Mouse (Mus musculus): ENCODE measurements around the gene Rnf145. TPM values are rescaled to one million over a fixed set of nuclear protein-coding genes. Genes with fewer than 3 reads are reported as not detected.
A peak's percentile ranks its signal among the peaks of the same experiment; 100 is the strongest.

The Rnf145 gene
- polyA plus RNA-seq, 1 experiment, result 41.3 TPM

DNA sequence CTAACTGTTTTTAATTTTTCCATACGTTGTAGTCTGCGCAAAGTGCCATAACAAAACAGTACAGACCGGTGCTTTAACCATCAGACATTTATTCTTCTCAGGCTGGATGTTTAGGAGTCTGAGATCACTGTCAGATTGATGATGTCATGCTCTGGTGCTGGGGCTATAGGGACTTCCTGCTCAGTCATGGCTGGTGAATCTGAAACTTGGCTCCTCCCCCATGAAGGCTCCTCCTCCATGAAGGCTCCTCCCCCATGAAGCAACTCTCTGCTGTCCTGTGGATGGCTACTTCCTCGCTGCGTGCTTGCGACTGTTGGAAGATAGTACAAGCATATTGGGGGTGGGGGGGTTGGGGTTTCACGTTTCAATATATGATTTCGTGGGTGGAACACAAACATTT, 88.1 kb downstream of the Rnf145 start:
- no peaks in the 10 kb centered on the region for H3K4me1 ChIP-seq (ENCODE audit: control insufficient read depth, insufficient read depth, insufficient read length, low read length)

DNA sequence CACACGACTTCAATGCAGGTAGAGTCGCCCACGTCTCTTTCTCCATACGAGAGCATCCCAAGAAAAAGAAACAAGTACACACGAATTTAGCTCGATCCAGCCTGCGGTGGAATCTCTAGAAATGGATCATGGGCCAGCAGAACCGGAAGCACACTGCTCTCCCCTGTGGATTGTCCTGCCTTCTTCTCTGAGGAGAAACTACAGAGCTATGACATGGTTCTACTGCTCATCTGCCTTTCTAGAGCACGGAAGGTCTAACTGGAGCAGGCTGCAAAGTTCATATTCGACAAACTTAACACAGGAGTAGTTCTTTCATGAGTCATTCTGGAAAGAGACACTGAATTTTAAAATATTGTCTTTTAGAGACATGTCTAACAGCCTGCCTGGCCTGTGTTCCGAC, 89.9 kb downstream of the Rnf145 start:
- no peak overlapping the region for H3K27ac ChIP-seq (ENCODE audit: insufficient read depth, low read depth, low read length)
- H3K4me3 ChIP-seq (ENCODE audit: low read depth, low read length), result no peak overlapping the region
- no peaks in the 10 kb centered on the region for H3K36me3 ChIP-seq (ENCODE audit: control insufficient read depth, insufficient read depth, low read length)
- TF ChIP-seq POLR2A (IDR thresholded peaks at IDR 0.05; ENCODE audit: low read depth, low read length), result no peak
- no peak for TF ChIP-seq CTCF (IDR thresholded peaks at IDR 0.05; ENCODE audit: extremely low read depth, insufficient read length, insufficient replicate concordance, low read depth, low read length)
- H3K27me3 ChIP-seq (ENCODE audit: control insufficient read depth, insufficient read depth, low read length), result peaks cover 21% of the 10 kb centered on the region
- no peaks in the 10 kb centered on the region for H3K4me1 ChIP-seq (ENCODE audit: control insufficient read depth, insufficient read depth, insufficient read length, low read length)
- WGBS, result 77% methylated on average over 11 of the region's 11 CpGs

More for the DNA sequence above, 88.1 kb downstream of the Rnf145 start:
- H3K4me3 ChIP-seq (ENCODE audit: low read depth, low read length), result no peak overlapping the region
- no peak for TF ChIP-seq CTCF (IDR thresholded peaks at IDR 0.05; ENCODE audit: extremely low read depth, insufficient read length, insufficient replicate concordance, low read depth, low read length)
- no peak for TF ChIP-seq POLR2A (IDR thresholded peaks at IDR 0.05; ENCODE audit: low read depth, low read length)
- WGBS, result 76% methylated on average over 8 of the region's 8 CpGs
- peaks cover 3% of the 10 kb centered on the region for H3K27me3 ChIP-seq (ENCODE audit: control insufficient read depth, insufficient read depth, low read length)
- H3K36me3 ChIP-seq (ENCODE audit: control insufficient read depth, insufficient read depth, low read length), result no peaks in the 10 kb centered on the region
- H3K27ac ChIP-seq (ENCODE audit: insufficient read depth, low read depth, low read length), result no peak overlapping the region

DNA sequence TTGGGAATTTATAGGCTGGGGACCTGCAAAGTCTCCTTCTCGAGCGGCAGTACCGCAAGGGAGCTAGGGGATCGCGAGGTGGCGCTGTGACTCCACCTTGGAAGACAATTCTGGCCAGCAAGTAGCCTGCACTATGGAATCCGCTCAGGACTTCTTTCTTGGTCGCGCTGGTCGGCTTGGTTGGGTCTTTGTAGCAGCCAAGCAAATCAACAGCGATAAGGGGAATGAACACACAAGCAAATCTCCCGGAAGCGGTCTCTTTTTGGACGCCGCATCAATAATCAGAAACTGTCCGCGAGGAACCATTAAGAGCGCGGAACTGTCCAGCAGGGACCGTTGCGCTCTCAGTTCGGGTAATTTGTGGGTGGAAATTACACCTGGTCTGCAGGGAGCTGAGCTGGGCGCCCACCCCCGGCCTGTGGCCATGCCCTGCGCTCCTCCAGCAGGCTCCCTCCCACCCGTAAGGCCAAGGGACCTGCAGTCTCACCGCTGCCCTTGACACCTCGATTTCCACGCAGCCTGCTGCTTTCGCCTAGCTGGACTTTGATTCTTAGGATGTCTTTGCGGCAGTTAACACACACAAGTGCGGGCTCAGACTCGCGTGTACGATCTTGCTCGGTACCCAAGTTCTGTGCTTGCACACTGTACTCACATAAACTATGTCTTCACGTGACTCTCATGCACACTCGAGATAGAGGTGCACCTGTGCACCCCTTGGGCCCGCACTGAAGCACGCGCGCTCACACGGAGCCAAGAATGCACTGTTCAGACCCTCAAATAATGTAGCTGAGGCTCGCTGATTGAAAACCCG, 92.4 kb downstream of the Rnf145 start:
- Histone ChIP-seq H3K4me1 (ENCODE audit: control insufficient read depth, insufficient read depth, insufficient read length, low read length) (no peaks in the 10 kb centered on the region), H3K36me3 (ENCODE audit: control insufficient read depth, insufficient read depth, low read length) (no peaks in the 10 kb centered on the region), H3K4me3 (ENCODE audit: low read depth, low read length) (peak overlapping the region; percentile 45), H3K27ac (ENCODE audit: insufficient read depth, low read depth, low read length) (no peak overlapping the region), H3K27me3 (ENCODE audit: control insufficient read depth, insufficient read depth, low read length) (peaks cover 27% of the 10 kb centered on the region)
- 1% methylated on average over 45 of the region's 45 CpGs for WGBS
- TF ChIP-seq POLR2A (IDR thresholded peaks at IDR 0.05; ENCODE audit: low read depth, low read length) (no peak), CTCF (IDR thresholded peaks at IDR 0.05; ENCODE audit: extremely low read depth, insufficient read length, insufficient replicate concordance, low read depth, low read length) (peak; percentile 88)

DNA sequence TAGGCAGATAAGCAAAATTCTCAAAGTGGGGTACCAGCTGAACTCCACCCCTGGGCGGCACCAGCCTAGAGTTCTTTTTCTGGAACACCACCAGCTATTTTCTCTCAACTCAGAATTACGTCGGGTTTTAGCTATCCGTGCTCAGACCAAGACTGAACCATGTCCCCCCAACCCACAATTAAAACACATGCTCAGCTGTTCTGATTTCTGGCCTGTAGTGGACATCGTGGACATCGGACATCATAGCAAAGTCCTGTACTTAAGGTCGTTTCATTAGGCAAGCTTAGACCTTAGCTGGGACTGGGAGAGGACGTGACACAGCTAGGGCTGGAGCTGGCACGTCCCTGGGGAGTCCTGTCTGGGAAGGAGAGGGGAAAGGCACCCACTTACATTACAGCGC, 93.4 kb downstream of the Rnf145 start:
- Histone ChIP-seq H3K36me3 (ENCODE audit: control insufficient read depth, insufficient read depth, low read length) (no peaks in the 10 kb centered on the region), H3K27me3 (ENCODE audit: control insufficient read depth, insufficient read depth, low read length) (peaks cover 35% of the 10 kb centered on the region), H3K27ac (ENCODE audit: insufficient read depth, low read depth, low read length) (no peak overlapping the region), H3K4me3 (ENCODE audit: low read depth, low read length) (peak overlapping the region; percentile 52; the same call in 1 of the 2 replicates), H3K4me1 (ENCODE audit: control insufficient read depth, insufficient read depth, insufficient read length, low read length) (no peaks in the 10 kb centered on the region)
- no peak for TF ChIP-seq CTCF (IDR thresholded peaks at IDR 0.05; ENCODE audit: extremely low read depth, insufficient read length, insufficient replicate concordance, low read depth, low read length)
- no peak for TF ChIP-seq POLR2A (IDR thresholded peaks at IDR 0.05; ENCODE audit: low read depth, low read length)
- WGBS, result 9% methylated on average over 10 of the region's 10 CpGs

DNA sequence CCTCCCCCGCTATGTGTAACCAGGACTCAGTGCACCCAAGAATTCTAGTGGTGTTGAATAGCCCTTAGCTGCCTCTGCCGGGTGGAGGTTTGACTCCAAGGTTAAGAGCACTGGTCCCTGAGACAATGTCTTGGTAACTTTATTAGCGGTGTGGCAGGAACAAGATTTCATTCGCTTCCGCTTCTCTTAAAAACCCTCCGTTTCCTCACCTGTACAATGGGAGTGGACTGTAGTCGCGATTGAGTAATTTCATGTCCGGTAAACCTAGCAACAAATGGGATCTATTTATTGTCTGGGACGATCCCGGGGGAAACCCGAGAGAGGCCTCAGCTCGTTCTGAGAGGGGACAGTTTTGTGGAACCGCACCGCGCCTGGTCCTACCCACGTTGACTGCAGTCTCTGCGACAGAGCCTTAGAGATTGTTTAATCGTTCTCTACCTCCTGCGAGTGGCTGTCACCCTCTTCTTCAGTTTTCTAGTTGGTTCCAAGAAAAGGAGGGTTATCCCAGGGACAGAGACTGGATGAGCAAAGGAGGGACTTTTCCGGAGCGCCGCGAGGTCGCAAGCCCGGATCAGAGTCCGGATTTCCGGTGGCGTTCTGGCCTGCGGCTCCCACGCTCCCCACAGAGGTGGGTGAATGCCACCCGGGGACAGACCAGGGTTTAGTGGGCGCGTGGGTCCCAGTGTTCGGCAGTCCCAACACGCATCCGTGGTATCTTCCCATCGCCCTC, 94.1 kb downstream of the Rnf145 start:
- H3K4me1 ChIP-seq (ENCODE audit: control insufficient read depth, insufficient read depth, insufficient read length, low read length), result no peaks in the 10 kb centered on the region
- TF ChIP-seq CTCF (IDR thresholded peaks at IDR 0.05; ENCODE audit: extremely low read depth, insufficient read length, insufficient replicate concordance, low read depth, low read length) (no peak), POLR2A (IDR thresholded peaks at IDR 0.05; ENCODE audit: low read depth, low read length) (no peak)
- peak overlapping the region; percentile 52 for H3K4me3 ChIP-seq (ENCODE audit: low read depth, low read length)
- H3K27ac ChIP-seq (ENCODE audit: insufficient read depth, low read depth, low read length), result peak overlapping the region; percentile 27; the same call in 1 of the 2 replicates
- WGBS, result 5% methylated on average over 38 of the region's 38 CpGs
- H3K36me3 ChIP-seq (ENCODE audit: control insufficient read depth, insufficient read depth, low read length), result no peaks in the 10 kb centered on the region
- H3K27me3 ChIP-seq (ENCODE audit: control insufficient read depth, insufficient read depth, low read length), result peaks cover 39% of the 10 kb centered on the region

DNA sequence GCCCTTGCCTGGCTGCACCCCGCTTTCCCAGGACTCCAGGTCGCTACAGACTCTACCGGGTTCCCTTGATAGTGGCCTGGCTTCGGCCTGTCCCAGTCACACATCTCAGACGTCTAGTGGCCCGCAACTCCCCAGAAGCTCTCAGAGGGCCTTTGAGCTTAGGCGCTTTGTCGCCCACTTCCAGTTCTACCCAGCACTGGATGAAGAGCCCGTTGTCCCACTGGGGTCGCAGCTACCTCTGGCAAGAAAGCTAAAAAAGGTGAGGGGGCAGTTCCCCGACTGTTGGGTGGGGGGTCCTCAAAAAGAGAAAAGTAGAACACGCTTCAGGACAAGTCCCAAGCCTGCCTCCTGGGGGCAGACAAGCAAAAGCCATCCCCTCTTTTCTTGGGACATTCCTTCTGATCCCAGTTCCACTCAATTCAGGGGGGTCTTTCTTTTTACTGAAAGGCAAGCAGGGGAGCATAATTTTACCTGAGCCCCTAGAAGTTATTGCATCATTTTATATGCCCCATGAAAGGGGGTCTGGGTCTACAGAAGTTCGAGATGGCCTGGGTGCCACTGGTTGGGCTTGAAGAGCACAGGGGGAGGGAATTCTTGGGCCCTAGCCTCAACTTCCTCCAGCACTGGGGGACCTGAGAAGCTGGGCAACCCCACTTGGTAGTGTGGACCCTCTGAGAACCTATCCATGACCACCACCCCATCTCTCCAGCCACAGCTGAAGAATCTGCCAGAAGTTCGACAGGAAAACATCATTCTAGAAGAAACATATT, 94.8 kb downstream of the Rnf145 start:
- Histone ChIP-seq H3K4me1 (ENCODE audit: control insufficient read depth, insufficient read depth, insufficient read length, low read length) (0 out of 2 replicates have a peak, but pooled peaks cover 2% of the 10 kb centered on the region), H3K4me3 (ENCODE audit: low read depth, low read length) (peak overlapping the region; percentile 52), H3K27ac (ENCODE audit: insufficient read depth, low read depth, low read length) (peak overlapping the region; percentile 27; the same call in 1 of the 2 replicates), H3K36me3 (ENCODE audit: control insufficient read depth, insufficient read depth, low read length) (no peaks in the 10 kb centered on the region), H3K27me3 (ENCODE audit: control insufficient read depth, insufficient read depth, low read length) (peaks cover 44% of the 10 kb centered on the region)
- TF ChIP-seq POLR2A (IDR thresholded peaks at IDR 0.05; ENCODE audit: low read depth, low read length) (no peak), CTCF (IDR thresholded peaks at IDR 0.05; ENCODE audit: extremely low read depth, insufficient read length, insufficient replicate concordance, low read depth, low read length) (no peak)
- 8% methylated on average over 14 of the region's 14 CpGs for WGBS

Other genes starting within 250 kb of the Rnf145 start
- not detected in 2 replicates for gene Il12b, start 118.9 kb upstream of the Rnf145 start, polyA plus RNA-seq (2012; rRNA removed)
- gene Ublcp1, start 48.5 kb upstream of the Rnf145 start, polyA plus RNA-seq (2012; rRNA removed), result 1.9 and 3.1 TPM in 2 replicates
- gene Ebf1, start 98.4 kb downstream of the Rnf145 start, polyA plus RNA-seq (2012; rRNA removed), result 1.5 and 2.5 TPM in 2 replicates